9 mouse cellular contexts compared by ENCODE assay signal in the genomic region with DNA sequence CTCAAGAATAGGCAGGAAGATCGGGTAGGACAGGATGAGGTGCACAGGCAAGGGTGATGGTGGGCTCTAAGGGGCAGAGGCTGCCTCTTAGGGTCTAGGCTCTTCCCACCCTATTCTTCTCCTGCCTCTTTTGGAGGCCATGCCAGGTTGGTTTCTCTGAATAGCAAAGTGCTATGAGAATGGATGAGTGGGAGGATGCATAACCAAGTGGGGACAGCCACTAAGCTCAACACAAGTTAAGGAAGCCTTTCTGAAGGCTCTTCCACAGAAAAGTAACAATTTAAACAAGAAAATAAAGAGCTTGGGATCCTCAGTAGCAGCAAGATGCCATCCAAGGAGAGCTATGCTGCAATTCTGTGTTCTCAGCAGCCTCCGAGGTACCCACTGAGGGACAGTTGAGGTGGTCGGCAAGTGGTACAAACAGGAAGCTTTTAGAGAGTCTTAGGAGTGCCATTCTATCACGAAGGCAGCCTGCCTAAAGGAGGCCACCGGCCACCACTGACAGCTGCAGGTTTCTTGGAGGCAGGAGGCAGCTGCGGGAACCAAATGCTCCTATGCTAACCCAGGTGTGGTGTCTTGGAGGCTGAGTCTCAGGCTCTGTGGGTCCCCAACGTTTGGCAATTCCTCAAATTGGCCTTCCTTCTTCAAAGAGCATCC. TPM values are rescaled to one million over a fixed set of nuclear protein-coding genes. Genes with fewer than 3 reads are reported as not detected.
A peak's percentile ranks its signal among the peaks of the same experiment; 100 is the strongest.
DNase-seq lines count a peak whose midpoint lies in the region; ATAC-seq lines count a peak whose summit lies in the region.
"Had no signal": no experiment of that assay in that cellular context is flagged by ENCODE, and none has a peak within 500 bp of the region (broad histone marks: within the 10 kb centered on the region; RNA-seq: fewer than 3 reads in every experiment).

No protein-coding gene starts in this region.

- H3K4me3 ChIP-seq in midbrain, embryonic 11.5 days (ENCODE audit: low read depth, low read length), result no peak overlapping the region; the same call in 1 of the 2 replicates

- no peaks in the 10 kb centered on the region for H3K36me3 ChIP-seq in midbrain, embryonic 11.5 days (ENCODE audit: control insufficient read depth, insufficient read depth, low read length)

- H3K9ac ChIP-seq in midbrain, embryonic 11.5 days (ENCODE audit: low read length), result no peak overlapping the region

- no peak overlapping the region for H3K27ac ChIP-seq in midbrain, embryonic 11.5 days (ENCODE audit: low read depth, low read length)

- ATAC-seq in midbrain, embryonic 11.5 days (ENCODE audit: low FRiP score), result no peak

- H3K4me1 ChIP-seq in midbrain, embryonic 11.5 days (ENCODE audit: control insufficient read depth, insufficient read depth, low read length), result peaks cover 22% of the 10 kb centered on the region; the same call in 1 of the 2 replicates

- no peaks in the 10 kb centered on the region for H3K9me3 ChIP-seq in midbrain, embryonic 11.5 days (ENCODE audit: control insufficient read depth, low read length)

- no peaks in the 10 kb centered on the region for H3K27me3 ChIP-seq in midbrain, embryonic 11.5 days (ENCODE audit: control insufficient read depth, insufficient read depth, low read length)

- H3K4me2 ChIP-seq in midbrain, embryonic 11.5 days, result peak overlapping the region; percentile 32; the same call in 1 of the 2 replicates

- peak; percentile 13 to 76 for DNase-seq in cerebellum, postnatal 14 days
- DNase-seq in cerebellum, postnatal 4 days (ENCODE audit: low spot score in 2 of 2), result no peak
- DNase-seq in testis, postnatal 10 days (ENCODE audit: low spot score), result peak; percentile 30
- no peak for DNase-seq in testis, postnatal 14 days (ENCODE audit: low spot score)
- DNase-seq in midbrain, embryonic 11.5 days (ENCODE audit: low spot score, missing footprints), result no peak
- peak; percentile 56 for DNase-seq in thymus, postnatal 4 days
- DNase-seq in embryo, embryonic 11 days, result no peak
- DNase-seq in adrenal gland, adult 8-10 months, result no peak
- DNase-seq: heart, postnatal 36 days had no signal

- 36% methylated on average over 7 of the region's 7 CpGs for WGBS in midbrain, embryonic 11.5 days

RNA-seq across cellular contexts. Expression of gene Hdac11, which starts 3.4 kb away (rescaled TPM):
- 12.8 and 13.0 TPM in 2 replicates for polyA plus RNA-seq in midbrain, embryonic 11.5 days (2014; fragmentation: Nextera tagmentation; extraction: Ambion mirVana)
- 10 to 100 TPM in 3 of 4 experiments, 1 to 10 TPM in 1; 9.8 to 26.5 (median 20.6) TPM for total RNA-seq in adrenal gland, adult 8-10 months (2022)

RNA-seq across cellular contexts. Expression of gene Nup210, which starts 36.4 kb away (rescaled TPM):
- 13.9 and 15.8 TPM in 2 replicates for polyA plus RNA-seq in midbrain, embryonic 11.5 days (2014; fragmentation: Nextera tagmentation; extraction: Ambion mirVana)
- total RNA-seq in adrenal gland, adult 8-10 months (2022), result 10 to 100 TPM in 2 of 4 experiments, 1 to 10 TPM in 2; 3.5 to 14.2 (median 9.0) TPM

RNA-seq across cellular contexts. Expression of gene Fbln2, which starts 59.2 kb away (rescaled TPM):
- polyA plus RNA-seq in midbrain, embryonic 11.5 days (2014; fragmentation: Nextera tagmentation; extraction: Ambion mirVana), result 21.9 TPM in 2 replicates
- total RNA-seq in adrenal gland, adult 8-10 months (2022), result 10 to 100 TPM in 3 of 4 experiments, 1 to 10 TPM in 1; 8.8 to 24.6 (median 14.7) TPM

Comparison
In these comparisons a context has a peak if more than half of its experiments do, and no peak if none do; other contexts are left out.
1. DNase-seq: peak in cerebellum, postnatal 14 days (2 of 2), testis, postnatal 10 days (single experiment) and thymus, postnatal 4 days (single experiment); none in cerebellum, postnatal 4 days (0 of 2), testis, postnatal 14 days (single experiment), midbrain, embryonic 11.5 days (single experiment), embryo, embryonic 11 days (single experiment) and adrenal gland, adult 8-10 months (single experiment).